Mouse (Mus musculus): Measurements from ENCODE around the gene Stat5b.

DNA sequence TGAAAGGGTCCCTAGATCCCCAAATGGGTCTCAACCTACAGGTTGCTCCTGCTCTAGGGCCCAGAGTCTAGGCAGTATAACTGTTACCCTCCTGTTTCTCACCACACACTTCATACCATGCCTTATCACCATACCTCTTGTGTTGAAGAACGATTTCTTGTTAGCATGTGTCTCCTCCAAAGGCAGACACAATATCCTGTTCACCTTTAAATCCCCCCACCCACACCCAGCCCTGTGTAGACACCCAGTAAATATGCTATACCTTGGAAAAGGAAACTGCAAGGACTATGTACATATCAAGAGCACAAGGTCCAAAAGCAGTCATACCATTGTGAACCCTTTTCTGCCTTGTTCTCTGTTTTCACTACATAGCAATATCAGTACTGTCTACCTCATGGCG lies 1.6 kb upstream of the Stat5b start:
- TF ChIP-seq CTCF (IDR thresholded peaks at IDR 0.05) (no peak), EP300 (IDR thresholded peaks at IDR 0.05) (no peak)
